Mouse (Mus musculus): ENCODE measurements around the gene Usp34.

- TF ChIP-seq POLR2A (IDR thresholded peaks at IDR 0.05; ENCODE audit: extremely low read depth, insufficient read depth, low read length) (no peak), CTCF (IDR thresholded peaks at IDR 0.05; ENCODE audit: extremely low read depth, insufficient read depth, low read length) (no peak)
Observed at GRCm38 (mm10) chr11:23396608-23397007, 89.9 kb downstream of the Usp34 start.
